Mouse (Mus musculus) cerebellum, adult (tissue): ENCODE data around the gene Stk16.

ENCODE experiments used
- ATAC-seq: cut with Nextera tagmentation; 2 replicates; pipeline ENCODE4 v1.9.2; 2017; ENCODE audit warnings: mild to moderate bottlenecking, moderate library complexity, mixed read lengths; ENCODE audit not compliant: insufficient number of reproducible peaks, low FRiP score, low TSS enrichment

Stk16 gene

GRCm38 (mm10) chr1:75262969-75263951, 52.6 kb downstream of the Stk16 start:
- ATAC-seq, result no peak

- ATAC-seq, result peak; percentile 80
Observed at GRCm38 (mm10) chr1:75264091-75264880, 53.6 kb downstream of the Stk16 start, which contains the start of gene Ptprn. Gene Ptprn (minus strand): TSS chr1:75264502.
